Mouse (Mus musculus) cerebellum, adult (tissue): ENCODE measurements around the gene Elavl3.
"Not testable (repeated sequence)": the region's sequence is repeated elsewhere in the genome, so short reads cannot be mapped to it uniquely, and the experiment has no call there.

Source experiments
- ATAC-seq: cut with Nextera tagmentation; 2 replicates; pipeline ENCODE4 v1.9.2; 2017; ENCODE audit warnings: mild to moderate bottlenecking, moderate library complexity, mixed read lengths; ENCODE audit not compliant: insufficient number of reproducible peaks, low FRiP score, low TSS enrichment

Elavl3 gene

DNA sequence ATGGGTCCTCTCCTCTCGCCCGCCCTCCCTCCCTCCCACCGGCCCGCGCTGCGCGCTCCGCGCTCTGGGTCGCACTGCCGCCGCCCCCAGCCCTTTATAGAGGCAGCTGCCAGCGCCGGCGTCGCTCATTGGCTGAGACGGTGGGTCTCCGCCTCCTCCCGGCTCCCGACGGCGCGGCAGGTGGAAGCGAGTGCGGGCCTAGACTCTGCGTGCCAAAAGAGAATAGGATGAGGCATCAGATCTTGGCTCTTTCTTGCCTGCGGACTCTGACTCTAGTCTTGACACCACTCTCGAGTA lies at the start of gene Elavl3:
TSS of gene Elavl3 (minus strand) at position 66 of the 297 bp plus-strand sequence.
- peak; percentile 41 for ATAC-seq

DNA sequence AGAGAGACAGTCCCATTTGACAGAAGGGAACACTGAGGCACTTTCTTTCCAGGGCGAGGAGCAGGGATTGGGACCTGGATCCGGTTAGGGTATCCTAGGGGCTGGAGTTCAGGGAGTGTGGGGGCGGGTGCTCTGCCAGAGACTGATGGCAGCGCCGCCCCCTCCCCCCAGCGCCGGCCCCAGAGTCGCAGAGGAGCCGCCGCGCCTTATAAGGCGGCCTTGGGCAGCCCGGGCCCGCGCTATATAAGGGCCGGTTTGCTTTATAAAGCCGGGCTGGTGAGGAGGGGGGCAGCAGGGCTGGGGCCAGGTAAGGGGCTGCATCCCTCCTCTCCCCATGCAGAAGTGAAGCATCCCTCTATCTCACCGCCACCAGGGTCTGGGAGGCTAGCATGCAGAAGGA lies 48.1 kb upstream of the Elavl3 start:
- no peak for ATAC-seq

DNA sequence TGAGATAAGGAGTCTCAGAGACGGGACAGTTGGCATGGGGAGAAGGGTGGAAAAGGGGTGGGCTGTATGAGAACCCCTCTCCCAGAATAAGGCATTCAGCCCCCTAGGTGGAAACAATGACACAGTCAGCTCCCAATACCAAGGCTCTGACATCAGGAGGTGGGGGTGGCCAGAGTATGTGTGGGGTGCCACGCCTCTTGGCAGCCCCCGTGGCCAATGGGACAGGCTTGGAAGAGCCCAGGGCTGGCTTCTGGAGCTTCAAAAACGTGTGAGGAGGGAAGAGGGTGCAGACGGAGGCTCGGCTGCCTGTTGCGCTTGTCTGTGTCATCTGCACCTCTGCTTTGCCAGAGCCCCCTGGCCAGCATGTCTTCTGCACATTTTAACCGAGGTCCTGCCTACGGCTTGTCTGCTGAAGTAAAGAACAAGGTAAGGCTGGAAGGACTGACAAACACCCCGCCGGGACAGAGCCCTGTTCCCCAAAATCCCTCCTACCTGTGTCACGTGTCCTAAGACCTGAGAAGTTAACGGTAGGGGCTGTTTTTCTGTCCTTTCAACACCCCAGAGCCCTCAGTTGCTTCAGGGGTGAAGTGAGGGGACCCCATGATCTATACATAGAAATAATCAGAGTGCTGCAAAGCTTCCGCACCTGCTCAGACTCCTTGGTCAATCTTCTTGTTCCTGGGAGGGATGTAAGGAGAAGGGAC lies 47.3 kb upstream of the Elavl3 start, which contains the start of gene Cnn1:
TSS of gene Cnn1 (plus strand) at position 224 of the 704 bp plus-strand sequence.
- ATAC-seq: no peak

DNA sequence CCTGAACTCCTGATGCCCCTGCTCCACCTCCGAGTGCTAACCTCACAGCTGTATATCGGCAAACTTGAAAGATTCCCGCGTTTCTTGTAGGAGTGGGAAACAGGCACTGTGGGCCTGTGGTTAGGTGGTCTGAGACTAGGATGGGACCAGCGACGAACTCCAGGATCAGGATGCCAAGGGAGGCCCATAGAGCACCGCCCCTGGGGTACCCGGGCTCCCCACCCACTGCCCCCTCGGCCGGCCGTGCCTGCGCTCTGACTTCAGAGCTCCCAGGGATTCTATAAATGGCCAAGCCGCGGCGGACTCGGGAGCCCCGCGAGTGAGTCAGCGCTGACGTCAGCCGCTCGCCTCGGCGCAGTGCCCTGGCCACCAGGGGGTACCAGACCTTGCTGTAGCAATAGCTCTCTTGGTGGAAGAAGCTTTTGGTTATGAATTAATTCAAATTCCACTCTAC lies 44.1 kb upstream of the Elavl3 start:
- ATAC-seq: peak; percentile 64; the same call in 1 of the 2 replicates

DNA sequence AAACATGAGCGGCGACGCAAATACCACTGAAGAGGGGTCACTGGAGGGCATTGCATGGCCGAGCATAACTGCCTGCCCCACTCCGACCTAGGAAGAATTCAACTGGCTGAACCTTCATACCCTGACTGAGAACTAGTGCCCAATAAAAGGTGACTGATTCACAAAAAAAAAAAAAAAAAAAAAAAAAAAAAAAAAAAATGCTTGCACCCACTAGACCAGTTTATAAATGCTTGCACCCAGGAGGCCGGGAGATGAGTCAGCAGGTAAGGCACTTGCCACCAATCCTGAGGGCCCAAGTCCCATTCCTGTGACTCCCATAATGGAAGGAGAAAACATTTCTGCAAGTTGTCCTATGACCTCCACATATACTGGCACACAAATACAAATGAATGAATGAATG lies 40.9 kb upstream of the Elavl3 start:
- ATAC-seq: no peak

DNA sequence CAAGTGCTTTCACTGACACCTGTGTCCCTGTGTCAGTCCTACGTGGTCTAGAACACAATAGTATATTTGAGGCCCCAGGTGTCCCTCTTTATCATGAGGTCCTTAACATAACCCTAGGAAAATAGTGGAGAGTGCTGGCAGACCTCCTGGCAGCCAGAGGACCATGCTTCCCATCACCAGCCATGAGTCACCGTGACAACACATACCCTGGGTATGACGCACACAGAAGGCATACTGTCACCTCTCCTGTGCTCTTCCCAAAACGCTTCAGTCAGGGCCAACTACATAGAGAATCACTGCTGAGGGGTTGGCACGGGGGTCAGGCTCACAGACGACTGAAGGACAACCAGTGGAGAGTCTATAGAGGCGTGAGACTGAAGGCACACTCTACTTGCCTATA lies 38.2 kb upstream of the Elavl3 start:
- no peak for ATAC-seq

DNA sequence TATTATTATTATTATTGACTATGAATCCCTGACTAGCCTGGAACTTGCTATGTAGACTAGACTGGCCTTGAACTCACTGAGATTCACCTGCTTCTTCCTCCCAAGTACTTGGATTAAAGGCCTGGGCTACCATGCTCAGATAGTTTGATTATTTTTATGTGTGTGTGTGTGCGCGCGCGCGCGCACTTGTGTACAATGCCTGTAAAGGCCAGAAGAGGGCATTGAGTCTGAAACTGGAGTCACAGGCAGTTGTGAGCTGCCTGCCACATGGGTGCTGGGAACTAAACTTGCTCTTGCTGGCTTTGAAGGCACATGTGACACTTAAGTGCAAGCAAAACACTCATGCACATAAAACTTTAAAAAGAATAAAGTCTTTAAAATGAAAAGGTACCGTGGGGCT lies 37.5 kb upstream of the Elavl3 start:
- no peak for ATAC-seq

DNA sequence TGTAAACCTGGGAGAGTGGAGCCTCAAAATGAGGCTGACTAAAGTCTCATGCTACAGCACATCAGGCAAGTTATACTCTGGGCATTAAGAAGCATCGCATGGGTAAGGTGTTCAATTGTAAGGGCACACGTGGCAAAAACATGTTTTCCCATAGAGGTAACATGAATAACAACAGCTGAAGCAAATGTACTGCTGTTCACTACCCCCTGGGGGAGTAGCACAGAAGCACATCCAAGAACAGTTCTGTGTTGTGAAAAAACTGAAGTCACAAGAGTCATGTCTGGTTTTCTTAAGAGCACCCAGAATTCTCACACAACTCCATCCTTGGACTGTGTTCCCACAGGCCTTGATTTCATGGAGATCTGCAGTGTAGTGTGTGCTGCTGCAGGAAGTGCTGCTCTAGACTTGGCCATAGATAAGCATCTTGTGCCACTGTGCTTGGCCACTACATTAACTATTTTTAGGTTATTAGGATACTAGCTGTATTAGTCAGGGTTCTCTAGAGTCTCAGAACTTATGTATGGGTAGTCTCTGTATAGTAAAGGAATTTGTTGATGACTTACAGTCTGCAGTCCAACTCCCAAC lies 35.3 kb upstream of the Elavl3 start:
- no peak for ATAC-seq

DNA sequence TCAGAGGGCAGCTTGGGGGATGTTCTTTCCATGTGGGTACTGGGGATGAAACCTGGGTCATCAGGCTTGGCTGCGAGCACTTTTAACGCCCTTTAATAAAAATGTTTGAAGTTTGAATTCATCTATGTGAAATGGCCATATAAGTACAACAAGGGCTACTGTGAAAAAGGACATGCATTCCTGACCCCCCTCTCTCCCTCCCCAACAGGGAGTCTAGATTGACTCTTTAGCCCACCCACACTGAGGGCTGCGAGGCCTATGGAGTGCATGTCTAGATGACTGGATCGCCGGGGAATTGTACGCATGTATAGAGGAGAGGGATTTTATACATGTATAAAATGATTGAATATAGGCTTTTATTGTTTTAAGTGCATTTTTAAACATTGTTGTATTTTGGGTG lies 34.2 kb upstream of the Elavl3 start:
- no peak for ATAC-seq

DNA sequence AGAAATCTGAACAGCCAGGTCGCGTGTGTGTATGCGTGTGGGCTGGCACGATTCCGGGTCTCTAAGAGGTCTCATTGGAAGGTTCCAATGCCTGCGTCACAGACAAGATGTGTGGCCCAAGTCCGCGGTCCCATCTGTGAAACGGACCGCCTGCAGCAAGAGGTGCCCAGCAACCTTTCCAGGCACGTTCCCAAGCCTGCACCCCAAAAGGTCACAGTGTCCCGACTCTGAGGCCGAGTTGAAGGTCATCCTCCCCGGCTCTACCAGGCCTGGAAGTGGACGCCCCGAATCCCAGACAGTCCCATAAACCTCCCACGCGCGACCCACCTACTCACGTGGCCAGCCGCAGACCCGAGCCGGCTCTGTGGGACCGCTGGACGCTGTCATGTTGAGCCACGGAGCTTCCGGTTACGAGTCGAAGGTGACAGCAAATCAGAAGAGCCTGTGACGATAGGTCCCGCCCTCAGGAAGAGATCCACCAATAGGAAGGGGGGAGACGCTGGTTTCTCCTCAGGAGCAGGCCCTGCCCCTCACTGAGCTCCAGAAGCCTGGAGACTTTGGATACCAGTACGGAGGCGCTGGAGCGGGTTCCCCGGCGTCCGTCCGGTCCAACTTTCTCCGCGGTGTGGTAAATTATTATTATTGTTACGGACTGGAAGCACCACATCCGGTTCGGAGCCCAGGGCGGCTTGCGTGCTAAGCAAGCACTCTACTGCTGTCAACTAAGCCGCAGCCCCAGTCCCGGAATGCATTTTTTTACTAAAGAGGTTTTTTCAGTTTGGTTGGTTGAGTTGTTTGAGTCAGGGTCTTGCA lies 33.4 kb upstream of the Elavl3 start, which contains the start of gene Ecsit:
TSS of gene Ecsit (minus strand) at position 417 of the 813 bp plus-strand sequence.
- peak; percentile 100 for ATAC-seq

DNA sequence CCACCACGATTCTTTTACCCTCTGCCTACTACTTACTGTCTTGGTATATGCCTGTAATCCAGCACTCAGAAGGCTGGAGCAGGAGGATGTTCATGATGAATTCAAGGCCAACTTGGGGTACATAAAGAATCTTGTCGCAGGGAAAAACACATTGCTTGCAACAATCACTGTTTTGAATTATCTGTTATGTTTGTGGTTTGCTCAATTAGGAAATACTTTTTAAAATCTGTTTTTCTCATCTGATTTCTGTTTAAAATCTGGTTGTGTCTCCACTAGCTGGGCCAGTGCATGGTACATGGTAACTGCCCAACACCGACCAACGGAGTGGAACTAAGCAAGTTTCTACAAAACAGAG lies 32.8 kb upstream of the Elavl3 start:
- ATAC-seq: no peak

DNA sequence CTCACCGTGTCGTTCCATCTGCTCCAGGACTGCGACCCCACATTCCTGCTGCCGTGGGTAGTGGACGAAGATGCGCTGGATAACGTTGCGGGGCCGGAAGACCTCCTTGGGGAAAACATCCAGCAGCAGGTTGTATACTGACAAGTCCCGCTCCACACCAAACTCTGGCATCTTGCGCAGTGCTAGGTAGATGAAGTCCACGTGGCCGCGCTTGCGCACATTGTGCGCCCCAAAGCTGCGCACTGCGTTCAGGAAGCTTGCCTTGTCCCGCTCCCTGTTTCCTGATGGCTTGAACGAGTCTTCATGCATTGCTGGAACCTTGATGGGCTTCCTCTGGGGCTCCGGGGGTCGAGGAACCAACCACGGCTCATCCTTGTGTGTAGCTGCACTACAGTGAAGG lies 24.4 kb upstream of the Elavl3 start:
- no peak for ATAC-seq

DNA sequence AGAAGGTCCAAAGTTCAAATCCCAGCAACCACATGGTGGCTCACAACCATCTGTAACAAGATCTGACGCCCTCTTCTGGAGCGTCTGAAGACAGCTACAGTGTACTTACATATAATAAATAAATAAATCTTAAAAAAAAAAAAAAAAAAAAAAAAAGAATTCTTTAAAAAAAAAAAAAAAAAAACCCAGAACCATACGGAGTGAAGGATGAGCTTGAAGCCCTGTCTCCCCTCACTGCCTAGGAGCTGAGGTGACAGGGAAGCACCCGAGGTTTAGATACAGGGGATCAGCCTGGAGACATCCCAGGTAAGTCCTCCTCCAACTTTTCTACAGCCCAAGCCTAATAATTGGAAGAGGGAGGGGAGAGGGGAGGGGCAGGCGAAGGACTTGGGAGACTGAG lies 24.0 kb upstream of the Elavl3 start:
- ATAC-seq: not testable (repeated sequence)

DNA sequence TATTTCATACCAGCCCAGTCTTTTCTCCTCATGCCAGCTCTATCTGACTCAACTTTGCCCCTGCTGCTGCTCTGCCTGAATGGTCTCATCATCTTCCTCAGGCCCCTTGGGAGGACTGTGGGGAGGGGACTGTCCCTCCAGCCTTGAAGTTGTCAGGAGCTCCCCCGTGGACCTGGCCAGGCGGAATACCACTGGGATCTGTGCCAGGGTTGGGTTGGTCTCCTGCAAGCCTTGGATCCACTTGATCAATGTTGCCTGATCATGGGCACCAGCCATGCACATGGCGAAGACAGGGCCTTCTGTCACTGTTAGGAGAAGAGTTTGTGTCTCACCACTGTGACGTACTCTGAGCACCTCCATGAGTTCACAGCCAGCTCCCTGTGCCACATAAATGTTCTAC lies 20.5 kb upstream of the Elavl3 start:
- ATAC-seq: no peak

DNA sequence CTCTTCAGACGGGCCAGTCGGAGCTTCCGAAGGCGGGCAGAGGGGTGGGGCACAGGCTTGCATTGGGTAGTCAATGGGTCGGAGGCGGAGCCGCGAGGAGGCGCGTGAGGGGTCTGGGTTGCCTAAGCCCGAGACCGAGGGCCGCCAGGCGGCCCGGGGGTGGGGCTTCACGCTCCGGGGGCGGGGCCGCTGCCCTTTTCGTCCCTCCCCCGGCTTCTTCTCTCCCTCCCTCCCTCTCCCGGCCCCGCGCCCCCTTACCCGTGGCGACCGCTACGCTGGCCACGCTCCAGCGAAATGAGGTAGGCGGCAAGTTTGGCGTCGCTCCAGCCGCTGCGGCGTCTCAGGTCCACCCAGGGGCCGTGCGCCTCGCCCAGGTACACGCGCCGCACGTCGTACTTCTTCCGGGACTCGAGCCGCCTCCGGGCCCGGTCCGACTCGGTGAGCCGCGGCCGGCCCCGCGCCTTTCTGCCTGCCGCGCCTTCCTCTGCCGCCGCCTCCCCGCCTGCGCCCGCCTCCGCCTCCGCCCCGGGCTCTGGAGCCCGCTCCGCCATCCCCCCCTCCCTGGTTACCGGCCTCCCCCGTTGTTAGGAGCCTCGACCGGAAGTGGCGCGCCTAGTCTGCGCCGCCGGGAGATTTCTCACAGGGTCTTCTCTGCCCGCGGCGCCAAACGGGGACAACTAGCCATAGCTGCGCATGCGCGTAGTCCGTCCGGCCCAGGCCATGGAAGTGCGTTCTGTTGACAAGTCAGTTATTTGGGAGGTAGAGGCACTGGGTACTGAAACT lies 19.2 kb upstream of the Elavl3 start, which contains the start of the genes Gm49318 and Zfp653:
TSS of gene Gm49318 (minus strand) at position 469 of the 783 bp plus-strand sequence.
TSS of gene Zfp653 (minus strand) at position 586 of the 783 bp plus-strand sequence.
- ATAC-seq: peak; percentile 87

DNA sequence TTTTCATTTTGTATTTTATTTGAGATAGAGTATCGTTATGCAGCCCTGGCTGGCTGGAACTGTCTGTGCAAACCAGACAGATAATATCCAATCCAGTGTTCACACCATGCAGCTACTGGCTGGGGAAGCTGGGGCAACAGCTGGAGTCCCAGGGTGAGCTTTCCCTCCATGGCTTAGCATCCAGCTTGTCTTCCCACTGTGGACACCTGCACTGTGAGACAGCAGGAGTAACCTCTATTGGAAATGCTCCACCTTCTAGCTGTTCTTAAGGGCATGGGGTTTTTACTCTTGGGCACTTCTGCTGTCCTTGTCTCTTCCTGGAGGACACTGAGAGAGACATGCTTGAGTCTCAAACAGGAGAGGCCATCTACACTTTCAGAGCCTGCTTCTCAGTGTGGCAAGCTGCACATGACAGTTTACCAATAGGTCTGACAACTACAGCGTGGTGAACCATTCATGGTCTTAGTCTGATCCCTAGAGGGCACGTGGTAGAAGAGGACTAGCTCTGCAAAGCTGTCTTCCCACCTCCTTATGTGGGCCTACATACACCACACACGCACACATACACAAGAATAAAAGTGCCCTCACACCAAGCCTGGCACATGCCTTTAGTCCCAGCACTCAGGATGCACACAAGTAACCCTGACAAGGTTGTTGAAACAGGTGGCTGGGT lies 18.2 kb upstream of the Elavl3 start:
- peak; percentile 21; the same call in 1 of the 2 replicates for ATAC-seq

DNA sequence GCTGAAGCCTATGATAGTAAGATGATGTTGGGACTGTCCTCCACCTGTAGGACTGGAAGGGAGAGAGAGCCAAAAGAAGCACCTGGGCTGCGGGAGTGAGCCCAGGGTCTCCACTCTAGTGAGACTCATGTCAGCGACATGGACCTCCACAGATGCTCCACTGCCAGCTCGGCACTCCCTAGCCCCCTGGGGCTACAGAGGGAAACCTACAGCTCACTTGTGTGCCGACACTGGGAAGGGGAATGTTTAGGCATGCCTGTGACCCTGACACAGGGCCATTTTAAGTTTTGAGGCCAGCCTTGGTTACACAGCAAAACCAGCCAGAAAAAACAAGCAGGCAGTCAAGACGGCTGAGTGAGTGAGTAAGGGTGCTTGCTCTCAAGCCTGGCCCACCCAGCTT lies 15.4 kb upstream of the Elavl3 start:
- no peak for ATAC-seq

DNA sequence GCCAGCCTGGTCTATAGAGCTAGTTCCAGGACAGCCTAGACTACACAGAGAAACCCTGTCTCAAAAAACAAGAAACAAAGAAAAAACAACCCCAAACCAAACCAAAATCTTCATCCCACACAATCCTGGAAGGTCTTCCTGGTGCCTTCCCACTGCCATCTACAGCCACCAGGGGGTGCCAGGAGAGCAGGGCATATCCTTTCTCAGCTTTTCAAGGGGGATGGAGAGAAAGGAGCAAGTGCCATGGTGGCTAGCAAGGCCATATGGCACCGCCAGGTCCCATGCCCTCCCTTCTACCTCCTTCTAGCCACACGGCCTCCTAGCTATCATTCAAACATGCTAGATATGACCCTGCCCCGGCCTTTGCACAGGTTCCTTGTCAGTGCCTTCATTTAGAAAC lies 14.6 kb upstream of the Elavl3 start:
- no peak for ATAC-seq

DNA sequence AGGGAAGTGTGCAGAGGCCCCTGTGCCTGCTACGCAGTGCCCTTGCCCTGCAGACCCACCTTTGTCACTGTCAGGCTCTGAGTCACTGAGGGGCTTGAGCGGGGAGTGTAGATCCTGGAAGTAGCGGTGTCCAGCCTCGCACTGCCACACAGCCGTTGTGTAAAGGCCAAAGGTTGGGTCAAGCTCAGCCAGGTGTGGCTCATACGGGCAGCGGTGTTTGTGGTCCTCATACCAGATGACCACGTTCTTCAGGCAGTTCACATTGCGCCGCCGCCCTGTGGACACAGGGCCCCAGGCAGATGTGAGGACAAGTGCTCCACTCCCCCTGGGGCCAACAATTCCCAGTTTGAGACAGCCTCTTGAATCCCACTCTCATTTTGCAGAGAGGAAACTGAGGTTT lies 13.8 kb upstream of the Elavl3 start:
- no peak for ATAC-seq

DNA sequence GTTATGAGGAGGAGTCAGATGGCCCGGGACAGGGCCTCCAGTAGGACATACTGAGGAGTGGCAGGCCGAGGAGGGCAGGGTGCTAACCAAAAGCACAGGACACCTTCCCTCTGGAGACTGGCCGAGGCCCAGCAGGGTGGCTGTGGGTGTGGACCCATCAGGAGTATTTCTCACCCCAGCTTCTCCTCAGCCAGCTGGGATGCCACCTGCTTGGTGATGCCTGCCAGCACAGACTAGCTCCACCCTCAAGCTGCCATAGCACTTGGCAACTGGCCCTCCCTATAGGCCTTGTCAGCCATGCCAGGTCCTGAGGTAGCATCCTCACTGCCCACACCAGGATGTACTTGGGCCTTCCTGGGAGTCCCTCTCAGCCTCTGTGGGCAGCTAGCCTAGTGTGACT lies 12.5 kb upstream of the Elavl3 start:
- peak; percentile 65 for ATAC-seq
